Mouse (Mus musculus): ENCODE measurements around the gene Prim2.

Gene Prim2

DNA sequence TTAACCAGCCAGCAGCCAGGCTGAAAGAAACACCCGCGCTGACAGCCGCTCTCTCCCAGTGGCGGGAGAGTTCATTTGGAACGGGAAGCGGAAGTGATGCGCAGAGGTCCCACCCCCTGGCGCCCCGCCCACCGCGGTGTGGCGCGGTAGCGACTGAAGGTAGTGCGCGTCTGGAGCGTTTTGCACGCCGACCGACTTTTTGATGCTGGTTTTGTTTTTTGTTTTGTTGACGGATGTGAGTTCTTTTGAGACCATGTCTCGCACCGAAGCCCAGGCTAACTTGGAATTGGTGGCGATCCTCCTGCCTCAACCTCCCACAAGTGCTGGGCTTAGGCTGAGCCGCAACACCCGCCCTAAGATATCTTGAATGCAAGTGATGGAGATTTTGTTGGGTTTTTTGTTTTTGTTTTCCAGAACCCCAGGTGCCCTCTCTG is at the start of gene Prim2:
TSS of gene Prim2 (minus strand) at position 88 of the 434 bp plus-strand sequence.
- WGBS: under 1% methylated on average over 26 of the region's 26 CpGs

DNA sequence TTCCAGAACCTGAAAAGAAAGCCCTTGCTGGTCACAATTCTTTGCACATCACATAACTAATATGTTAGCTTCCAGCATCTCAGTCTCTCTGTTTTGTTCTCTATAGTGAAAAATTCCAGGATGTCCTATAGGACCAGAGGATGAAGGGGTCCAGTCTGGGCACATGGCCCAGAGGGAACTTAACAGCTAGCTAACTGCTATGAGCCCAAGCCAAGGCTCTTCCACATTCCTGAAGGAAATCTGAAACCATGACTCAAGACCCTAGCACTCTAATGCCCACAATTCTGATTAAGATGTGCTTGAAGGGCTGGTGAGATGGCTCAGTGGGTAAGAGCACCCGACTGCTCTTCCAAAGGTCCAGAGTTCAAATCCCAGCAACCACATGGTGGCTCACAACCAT is 48.0 kb upstream of the Prim2 start:
- 100% methylated on average over 1 of the region's 1 CpGs for WGBS

DNA sequence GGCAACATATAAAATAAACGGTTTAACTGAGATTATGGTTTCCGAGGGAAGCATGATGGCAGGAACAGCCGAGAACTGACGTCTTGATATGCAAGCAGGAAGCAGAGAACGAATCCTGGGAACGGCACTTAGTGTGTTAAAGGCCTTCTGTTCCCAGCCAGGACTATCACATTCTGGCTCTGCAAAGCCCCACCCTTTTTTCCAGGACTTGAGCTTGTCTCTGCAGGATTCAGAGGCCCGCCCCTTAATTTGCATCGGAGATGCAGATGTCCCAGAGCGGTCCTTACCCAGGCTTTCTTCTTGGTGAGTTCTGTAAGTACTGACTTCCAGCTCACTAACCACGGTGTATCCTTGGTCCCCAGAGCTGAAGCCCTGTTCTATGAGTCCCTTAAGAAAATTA is 45.2 kb upstream of the Prim2 start:
- WGBS: 18% methylated on average over 10 of the region's 10 CpGs

DNA sequence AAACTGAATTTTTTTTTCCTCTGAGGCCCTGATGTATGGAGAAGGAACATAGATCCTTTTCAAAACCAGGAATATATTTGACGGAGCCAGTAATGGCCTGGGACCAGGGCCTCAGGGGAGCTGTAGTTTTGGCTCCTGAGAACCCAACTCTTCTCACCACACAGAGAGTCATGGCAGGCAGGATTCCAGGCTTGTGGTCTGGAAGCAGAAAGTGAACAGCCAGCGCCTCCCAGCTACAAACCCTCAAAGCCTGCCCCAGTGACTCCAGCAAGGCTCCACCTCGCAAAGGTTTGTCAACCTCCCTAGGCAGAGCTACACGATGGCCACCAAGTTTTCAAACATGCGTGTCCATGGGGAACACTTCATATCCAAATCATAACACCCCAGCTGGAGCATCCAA is 42.4 kb upstream of the Prim2 start:
- WGBS: 88% methylated on average over 5 of the region's 5 CpGs

DNA sequence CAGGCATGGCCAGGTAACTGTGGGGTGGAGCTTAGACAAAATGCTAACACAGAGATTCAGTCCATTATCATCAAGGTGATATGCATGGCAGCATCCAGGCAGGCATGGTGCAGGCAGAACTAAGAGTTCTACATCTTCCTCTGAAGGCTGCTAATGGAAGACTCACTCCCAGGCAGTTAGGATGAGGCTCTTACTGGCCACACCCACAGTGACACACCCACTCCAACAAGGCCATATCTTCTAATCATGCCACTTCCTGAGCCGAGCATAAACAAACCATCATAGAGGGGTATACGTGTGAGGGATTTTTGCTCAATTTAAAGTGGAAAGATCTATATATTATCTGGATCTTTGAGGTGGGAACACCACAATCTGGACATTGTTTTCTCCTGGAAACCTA is 40.0 kb upstream of the Prim2 start:
- WGBS: 87% methylated on average over 2 of the region's 2 CpGs

DNA sequence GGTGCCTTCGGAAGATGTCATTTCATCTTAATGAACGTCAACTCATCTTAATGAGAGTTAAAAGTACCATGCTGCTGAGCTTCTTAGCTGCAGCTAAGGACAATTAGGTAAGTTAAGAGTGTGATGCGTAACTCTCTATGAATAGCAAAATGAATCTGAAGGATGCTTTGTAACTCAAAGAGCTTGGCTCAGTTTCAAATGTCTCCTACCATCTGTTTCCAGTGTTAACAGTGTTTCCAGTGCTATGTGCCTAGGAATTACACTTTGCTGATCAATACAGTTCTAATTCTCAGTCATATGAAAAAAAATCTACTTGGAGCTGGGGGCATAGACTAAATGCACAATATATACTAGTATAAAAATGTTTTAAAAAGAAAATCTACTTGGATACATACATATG is 31.6 kb upstream of the Prim2 start:
- 52% methylated on average over 3 of the region's 3 CpGs for WGBS

DNA sequence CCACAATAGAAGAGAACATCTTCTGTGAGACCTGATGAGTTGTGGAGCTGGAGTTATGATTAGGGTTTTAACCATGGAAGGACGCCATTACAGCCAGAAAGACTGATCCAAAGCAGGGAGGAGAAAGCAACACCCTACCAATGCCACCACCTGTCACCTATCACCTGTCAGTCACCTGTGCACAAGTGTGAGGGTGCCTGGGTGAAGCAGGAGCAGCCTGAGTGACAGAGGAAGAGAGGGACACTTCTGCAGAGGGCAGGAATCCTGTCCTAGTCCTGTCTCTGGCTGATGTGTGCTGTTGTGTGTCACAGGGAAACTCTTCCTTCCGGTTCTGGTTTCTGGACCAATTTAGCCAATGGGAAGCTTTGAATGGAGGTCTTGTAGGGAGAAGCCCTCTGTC is 26.4 kb upstream of the Prim2 start:
- 86% methylated on average over 2 of the region's 2 CpGs for WGBS

DNA sequence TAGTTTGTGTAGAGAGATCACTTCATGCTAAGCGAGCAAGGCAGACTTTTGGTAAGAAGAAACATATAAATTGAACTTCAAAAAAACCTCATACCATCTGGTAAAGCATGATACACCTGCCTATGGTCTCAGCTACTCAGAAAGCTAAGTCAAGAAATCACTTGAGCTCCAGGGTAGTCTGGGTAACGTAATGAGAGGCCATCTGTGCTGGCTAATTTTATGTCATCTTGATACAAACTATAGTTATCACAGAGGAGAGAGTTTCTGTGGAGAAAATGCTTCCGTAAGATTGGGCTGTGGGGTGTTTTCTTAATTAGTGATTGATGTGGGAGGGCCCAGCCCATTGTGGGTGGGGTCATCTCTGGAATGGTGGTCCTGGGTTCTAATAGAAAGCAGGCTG is 24.3 kb upstream of the Prim2 start:
- WGBS: 59% methylated on average over 3 of the region's 3 CpGs

DNA sequence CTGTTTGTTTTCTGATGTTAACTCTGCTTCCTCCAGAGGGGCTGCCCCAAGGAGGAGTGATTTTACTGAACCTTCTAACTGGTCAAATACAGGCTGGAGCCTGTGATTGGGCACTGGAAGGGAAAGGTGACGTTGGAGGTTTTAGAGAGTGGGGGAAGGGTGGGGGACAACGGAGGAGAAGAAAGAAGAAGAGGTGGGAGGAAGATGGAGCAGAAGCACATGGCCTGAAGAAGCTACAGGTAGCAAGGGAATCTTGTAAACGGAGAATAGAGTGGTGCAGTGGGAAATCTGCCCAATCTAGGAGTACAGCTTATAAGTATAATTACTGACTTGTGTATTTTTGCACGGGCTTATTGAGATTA is 20.5 kb upstream of the Prim2 start:
- WGBS: 48% methylated on average over 4 of the region's 4 CpGs

DNA sequence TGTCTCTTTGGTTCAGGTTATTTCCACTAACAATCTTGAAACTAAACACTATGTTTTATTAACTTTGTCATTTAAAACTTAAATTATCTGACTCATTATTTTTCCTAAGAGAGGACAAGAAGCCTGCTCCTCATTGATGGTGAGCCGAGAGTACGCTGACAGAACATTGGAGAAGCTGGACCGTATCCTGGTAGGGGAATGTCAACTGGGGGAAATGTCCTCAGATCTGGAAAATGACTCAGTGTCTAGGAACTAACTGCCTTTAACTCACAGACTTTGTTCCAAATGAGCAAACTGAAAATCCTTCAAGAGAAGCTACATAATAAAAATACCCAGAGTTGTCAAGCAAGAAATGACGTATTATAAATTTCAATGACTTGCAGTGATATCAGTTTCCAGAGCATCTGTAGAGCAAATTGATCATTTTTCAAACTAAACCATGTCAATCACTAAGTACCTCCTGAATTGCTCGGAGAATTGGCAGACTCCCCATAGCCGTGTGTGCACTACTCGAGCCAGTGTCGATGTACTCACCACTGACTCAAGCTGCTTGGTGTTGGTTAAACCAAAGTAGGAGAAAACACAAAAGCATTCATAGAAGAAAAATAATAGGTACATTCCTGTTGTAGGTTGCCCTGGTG is 20.0 kb upstream of the Prim2 start:
- WGBS: 64% methylated on average over 8 of the region's 8 CpGs

DNA sequence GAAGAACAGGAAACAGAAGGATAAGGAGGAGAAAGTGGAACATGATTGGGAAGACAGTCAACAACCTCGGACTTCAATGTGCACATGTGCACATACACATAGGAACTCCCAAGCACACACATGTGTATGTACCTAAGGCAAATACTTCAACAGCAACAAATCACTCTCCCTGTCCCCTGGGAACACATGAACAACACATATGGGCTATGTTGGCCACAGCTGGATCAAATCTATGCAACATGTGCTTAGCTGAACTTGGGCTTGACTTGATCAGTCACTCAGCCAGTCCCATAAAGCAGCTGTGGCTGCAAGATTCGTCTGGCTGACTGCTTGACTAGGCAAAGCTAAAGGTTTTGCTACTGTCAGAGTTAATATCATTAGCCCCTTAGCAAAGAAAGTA is 19.2 kb upstream of the Prim2 start:
- WGBS: 77% methylated on average over 2 of the region's 2 CpGs

DNA sequence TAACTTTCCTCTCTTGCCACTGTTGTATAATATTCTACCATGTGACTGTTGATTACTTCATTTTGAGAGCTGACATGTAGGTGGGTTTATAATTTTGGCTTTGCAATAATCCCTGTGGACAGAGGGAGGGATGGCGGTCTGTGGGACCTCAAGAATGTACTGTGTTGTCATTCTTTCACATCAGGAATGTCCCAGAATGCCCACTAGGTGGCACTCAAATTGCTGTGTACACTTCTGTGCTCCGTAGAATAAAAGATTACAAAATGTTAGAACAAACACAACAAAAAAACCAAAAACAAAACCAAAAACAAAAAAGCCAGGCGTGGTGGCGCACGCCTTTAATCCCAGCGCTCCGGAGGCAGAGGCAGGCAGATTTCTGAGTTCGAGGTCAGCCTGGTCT is 14.9 kb upstream of the Prim2 start:
- WGBS: 65% methylated on average over 8 of the region's 8 CpGs

DNA sequence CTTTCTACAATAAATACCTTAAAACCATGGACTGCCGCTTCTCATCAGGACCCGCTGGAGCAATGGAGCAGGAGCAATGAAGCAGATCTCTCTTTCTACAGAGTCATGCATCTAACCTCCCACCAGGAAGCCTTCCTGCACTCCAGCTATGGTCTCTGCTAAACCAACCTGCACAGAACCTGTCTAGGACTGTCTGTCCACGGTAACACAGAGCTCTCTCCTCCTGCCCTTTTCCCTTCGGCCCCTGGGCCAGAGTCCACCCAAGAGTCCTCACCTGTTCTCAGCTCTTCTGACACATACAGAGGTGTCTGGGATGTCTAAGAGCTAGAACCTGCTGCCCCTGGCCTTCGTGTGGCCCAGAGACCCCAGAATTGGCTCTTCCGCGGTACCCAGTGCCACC is 11.3 kb upstream of the Prim2 start:
- 94% methylated on average over 7 of the region's 7 CpGs for WGBS

DNA sequence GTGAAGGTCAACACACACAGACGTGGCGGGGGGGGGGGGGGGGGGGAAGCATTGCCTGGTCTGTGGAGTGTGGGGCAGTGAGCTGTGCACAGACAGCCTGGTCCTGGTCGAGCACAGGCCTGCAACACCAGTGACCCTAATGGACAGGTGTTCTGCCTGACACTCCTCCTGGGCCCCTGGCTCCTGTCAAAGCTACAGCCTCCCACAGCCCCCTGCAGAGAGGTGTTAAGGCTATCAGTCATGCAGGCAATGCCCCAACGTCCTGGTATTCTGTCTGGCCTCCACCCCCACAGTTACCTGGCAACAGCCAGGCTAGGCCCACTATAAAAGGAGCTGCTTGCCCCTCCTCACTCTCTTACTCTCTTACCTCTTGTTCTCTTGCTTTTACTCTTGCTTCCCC is 10.8 kb upstream of the Prim2 start:
- WGBS: 65% methylated on average over 4 of the region's 4 CpGs

DNA sequence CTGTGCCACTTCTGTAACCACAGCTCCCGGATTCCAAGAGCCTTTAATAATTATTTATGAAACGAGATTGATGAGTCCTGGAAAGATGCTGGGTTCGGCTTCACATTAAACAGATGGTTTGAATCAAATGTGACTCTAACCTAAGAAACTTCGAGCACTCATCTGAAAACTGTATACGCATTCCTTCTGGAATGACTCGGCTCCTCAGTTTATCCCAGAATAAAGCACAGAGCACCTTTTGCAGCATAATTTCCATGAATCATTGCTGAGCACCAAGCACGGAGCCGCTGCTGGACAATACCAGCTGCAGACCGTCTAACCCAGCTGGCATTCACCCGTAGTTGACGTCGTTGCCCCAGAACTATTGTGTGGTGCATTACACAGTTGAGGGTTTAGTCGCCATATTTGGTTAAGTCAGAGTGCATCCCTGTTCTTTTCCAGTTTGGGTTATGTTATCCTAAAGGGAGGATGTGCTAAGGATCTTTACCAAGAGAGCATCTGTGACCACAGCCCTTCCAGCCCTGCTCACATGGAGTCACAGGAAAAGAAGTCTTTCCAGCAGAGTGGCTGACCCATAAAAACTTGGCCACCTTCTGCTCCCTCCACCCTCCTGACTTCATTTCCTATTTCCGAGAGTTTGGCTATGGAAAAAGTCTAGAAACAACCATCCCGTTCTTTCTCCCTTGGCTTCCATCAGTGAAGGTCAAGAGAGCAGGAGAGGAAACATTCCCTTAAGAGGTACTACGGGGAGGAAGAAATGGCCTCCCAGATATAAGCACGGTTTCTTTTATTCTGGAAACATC is 3.8 kb upstream of the Prim2 start:
- 63% methylated on average over 17 of the region's 17 CpGs for WGBS

DNA sequence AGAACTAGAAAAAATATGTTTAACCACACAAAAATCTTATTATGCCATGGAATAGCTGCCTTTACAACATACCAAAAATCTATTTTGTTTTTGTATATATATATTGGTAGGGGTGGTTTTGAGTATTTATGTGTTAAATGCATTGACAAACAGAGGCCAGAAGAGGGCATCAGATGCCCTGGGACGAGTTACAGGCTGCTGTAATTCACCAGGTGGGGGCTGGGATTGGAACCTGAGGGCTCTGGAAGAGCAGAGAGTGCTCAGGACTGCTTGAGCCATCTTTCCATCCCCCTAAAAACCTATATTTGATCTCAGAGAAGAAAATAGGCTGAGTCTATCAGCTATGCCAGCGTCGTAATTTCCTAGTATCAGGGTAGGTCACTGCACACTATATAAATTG is 2.9 kb upstream of the Prim2 start:
- WGBS: 31% methylated on average over 3 of the region's 3 CpGs

DNA sequence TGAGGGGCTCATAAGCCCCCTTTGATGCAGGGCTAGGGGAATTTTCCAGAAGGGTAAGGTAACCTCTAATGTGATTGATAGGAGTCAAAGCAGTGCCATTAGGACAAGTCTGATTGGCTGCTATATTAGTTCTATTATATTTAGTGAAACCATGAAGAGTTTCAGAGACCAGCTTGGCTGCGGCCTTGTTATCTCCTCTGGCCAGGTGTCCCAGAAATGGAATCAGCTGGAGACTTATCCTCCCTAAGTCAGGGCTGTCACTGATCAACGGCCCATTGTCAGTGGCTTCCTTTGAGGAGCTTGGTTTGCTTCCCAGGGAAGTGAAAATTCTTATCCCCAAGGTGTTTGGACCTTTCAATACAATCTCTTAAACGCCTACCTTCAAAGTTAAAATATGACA is 2.5 kb upstream of the Prim2 start:
- WGBS: 68% methylated on average over 3 of the region's 3 CpGs

DNA sequence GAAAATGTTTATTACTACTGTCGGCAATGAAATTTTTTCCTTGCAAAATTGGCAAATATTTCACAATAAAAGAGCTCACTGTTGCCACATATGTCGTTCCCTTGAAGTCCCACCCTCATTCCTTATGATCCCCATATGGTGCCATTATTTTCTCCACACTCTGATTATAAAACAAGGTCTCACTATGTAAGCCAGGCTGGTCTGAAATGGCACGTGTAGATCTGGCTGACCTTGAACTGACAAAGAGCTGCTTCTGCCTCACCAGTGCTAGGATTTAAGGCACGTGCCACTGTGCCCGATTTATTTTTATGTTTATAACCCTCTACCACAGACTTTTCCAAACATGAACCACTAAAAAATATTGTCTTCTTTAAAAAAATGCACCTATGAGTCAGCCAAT is 1.8 kb upstream of the Prim2 start:
- 47% methylated on average over 5 of the region's 5 CpGs for WGBS

DNA sequence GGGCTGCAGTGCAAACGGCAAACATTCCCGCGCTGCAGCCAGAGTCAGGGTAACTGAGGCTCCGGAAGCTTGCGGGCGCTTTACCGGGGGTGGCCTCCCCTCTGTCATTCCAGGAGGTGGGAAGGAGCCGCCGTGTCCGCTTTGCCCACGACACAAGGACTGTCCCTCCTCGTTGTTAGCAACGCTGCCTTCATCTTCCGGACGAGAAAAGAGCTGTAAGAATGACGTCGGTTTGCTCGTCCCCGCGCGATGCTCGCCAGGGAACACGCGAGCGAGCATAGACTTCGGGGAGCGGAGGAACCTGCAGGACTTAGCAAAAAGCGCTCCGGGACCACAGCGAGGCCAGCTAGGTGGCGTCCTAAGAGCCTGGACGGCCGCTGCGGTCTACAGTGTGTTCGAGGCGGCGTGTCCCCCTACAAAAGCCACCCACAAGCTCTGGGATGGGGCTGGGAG is 595 bp upstream of the Prim2 start:
- under 1% methylated on average over 37 of the region's 37 CpGs for WGBS

DNA sequence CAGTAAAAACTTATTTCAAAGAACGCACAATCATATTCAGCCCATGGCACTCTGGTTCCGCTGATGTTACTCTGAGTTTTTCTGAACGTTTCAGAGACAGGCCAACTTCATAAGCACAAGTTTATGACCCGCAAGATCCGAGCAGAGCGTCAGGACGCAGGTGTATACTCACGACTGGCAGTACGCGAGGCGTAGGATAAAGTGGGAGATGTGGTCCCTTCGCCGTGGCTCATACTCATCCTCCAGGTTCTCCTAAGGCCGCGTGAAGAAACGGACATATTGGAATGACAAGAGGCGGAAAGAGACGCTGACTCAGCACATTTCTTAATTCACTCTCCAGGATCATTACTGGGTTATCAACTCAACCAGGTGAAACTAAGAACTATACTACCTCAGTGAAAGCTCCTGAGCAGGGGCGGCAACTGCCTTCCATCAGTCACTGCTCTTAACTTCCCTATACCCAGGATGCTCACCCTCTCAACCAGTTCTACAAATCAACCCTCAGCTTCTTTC is 5.9 kb downstream of the Prim2 start:
- WGBS: 87% methylated on average over 19 of the region's 19 CpGs

DNA sequence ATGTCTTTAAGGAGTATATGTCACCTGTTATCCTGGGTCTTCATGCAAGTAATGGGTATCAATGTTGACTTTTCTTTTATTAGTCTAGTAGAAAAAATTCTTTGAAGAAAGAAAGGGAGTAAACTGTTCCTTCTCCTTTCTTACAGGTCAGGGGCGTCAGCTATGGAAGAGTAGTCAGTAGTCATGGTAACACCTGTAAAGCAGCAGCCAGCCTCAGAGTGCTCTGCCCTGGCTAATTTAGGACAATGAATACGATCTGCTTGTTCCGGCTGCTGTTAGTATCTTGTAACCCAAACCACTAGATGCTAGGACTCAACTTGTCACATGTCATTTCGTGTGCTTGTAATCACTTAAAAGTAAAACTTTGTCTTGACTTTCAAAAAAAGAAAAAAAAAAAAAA is 11.3 kb downstream of the Prim2 start:
- 90% methylated on average over 4 of the region's 4 CpGs for WGBS

DNA sequence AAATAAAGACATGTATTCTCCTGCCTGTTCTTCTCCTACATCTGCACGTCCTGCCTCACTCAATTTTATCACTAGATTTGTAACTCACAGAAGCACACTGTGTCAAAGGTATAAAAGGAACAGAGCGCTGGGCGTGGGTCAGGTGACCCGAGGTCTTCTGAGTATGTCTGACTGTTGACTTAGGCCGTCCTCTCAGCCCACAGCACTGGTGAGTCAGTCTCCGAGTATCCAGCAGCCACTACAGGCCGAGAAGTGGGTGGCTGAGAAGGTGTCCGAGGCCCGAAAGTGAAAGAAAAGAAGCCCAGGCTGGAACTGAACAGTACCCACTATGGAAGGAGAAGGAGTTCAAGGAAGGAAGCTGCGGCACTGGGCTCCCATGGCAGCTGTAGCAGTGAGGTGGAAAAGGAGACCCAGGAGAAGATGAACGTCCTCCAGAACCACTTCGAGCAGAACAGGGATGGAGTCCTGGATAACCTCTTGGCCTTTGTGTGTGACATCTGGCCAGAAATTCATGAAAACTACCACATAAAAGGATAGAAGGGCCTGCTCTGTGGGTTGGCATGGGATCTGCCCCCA is 11.9 kb downstream of the Prim2 start:
- WGBS: 85% methylated on average over 12 of the region's 12 CpGs

DNA sequence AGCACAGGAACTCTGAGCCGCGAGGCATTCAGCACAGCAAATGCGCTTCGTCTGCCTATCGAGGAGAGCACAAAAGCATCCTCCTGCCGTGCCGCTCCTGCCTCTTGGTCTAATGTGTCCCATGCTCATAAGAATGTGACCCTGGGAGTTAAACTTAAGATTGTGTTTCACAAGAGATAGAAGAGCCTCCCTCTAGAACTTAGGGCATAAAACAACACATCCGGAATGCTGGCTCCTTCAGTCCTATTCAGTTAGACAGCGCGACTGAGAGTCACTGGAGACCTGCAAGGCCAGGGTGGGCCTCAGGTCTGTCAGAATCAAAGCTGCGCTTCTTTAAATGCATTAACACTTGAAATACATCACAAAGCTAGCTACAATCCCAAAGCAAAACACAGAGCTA is 18.7 kb downstream of the Prim2 start:
- 93% methylated on average over 11 of the region's 11 CpGs for WGBS

All from cerebral cortex, adult 2 months (tissue).